Mouse (Mus musculus) layer of hippocampus, adult 8-10 months (tissue): ENCODE measurements around the gene Tmem243. TPM values are rescaled to one million over a fixed set of nuclear protein-coding genes. Genes with fewer than 3 reads are reported as not detected.

Experiments
- DNase-seq, 2 experiments: peaks; one replicate each; pipeline ENCODE4 v3.0.0; 2022; ENCODE audit warnings: low spot score in 2 of 2
- total RNA-seq, 4 experiments: library from RNA; stranded (reverse); gene quantifications; 2 replicates each; pipeline ENCODE4 v1.2.4; 2022

Tmem243 gene
- 10 to 100 TPM; 12.0 to 14.8 (median 13.7) TPM for total RNA-seq

DNA sequence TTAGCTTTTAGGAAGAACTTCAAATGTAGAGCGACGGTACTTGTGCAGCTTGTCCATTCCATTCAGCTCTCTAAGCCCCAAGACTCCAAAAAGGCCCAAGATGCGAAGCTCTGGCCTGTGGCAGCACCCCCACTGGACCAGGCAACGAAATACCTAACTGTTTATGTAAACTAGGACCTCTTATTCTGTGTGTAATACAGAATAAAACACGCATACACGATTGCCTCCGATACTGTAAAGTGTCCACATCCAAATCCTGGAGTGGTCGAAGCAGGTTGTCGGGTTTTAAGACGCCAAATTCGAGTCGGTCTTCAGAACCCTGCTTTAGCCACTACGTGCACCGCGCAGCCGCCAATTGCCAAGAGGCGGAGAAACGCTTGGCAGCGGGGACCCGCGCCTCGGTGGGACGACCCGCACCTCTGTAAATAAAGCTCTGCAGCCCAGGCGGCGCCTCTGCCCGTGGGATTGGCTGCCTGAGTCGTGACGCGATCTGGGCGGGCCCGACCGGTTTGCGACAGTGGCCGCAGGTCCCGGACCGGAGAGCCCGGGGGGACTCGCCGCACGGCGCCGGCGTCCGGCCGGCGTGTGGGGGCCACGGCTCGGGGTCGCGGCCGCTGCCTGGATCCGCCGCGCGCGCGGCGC is at the start of gene Tmem243:
Tmem243 (plus strand) TSS at position 462 of the 642 bp plus-strand sequence.
- peak; percentile 82 to 88 for DNase-seq

DNA sequence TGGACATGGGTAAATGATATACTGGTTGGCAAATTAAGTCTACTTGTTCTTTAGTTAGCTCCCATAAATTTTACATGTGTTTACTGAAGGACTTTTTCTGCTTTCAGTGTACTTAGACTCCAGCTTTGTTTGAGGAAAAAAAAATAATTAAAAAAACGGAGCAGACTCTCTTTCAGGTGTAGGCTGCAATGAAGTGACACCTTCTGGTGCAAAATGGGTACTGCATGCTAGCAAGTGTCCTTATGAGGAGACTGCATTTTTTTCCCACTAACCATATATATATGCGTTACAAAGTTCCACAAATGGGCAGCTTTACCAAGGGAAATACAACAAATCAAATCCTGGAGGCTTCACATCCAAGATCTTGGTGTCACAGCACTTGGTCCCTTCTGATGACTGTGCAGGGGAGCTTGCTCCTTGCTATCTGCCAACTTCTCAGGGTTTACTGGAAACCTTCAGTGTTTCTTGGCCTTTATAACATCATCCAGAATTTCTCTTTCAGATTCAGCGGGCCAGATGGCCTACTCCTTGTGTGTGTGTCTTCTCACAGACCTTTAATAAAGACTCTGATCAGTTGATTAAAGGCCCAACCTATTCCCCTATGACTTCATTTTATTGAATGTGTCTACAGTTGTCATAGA is 44.3 kb upstream of the Tmem243 start:
- peak; percentile 28 to 74 for DNase-seq

DNA sequence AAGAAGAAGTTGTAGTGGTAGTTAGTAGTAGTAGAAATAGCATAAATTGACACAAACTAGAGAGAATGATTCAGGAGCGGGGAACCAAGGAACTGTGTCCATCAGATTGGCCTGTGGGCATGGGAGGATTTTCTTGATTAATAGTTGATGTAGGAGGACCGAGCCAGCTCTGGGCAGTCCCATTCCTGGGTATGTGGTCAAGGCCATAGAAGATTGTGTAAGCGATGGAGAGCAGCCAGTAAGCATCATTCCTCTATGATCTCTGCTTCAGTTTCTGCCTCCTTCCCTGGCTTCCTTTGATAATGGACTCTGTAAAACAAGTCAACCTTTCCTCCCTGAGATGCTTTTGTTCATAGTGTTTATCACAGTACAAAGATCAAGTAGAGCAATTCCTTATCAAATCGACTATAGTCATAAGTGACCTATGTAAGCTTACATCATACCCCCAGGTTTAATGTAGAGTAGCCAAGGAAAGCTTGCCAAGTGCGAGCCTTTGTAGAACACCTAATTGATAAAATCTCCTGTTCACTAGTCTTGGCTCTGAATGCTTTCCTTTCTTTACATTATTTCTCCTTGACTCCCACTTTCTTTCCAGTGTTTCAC is 43.1 kb upstream of the Tmem243 start:
- DNase-seq: no peak

DNA sequence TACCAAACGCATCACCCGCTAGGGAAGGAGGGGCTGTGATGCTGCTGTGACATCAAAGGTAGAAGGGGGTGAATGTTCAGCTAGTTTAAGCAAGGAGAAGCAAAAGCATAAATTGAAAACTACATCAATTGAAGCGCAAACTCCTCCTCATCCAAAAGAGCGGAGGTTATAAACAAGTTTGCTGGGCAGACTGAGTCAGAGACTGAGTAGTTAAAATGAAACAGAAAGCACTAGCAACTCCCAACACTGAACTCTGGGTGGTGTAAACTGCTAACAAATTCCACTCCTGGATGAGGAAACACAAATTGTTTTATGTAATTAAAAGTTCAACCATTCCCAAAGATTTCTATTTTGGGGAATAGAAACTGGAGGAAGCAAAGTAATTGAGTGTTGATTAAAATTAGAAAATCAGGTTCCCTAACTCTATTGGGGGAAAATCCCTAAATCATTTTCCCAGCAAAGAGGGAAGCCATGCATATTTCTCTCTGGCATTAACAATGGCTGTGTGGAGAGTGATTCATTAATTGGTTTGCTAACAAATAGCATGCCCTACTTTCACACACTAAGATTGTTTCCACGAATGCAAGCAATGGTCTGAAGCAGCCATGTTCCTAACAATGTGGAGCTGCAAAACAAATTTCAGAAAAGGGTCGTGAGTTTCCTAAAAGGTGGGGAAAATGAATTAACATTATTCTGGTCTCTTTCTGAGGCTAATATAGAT is 41.0 kb upstream of the Tmem243 start:
- no peak for DNase-seq

DNA sequence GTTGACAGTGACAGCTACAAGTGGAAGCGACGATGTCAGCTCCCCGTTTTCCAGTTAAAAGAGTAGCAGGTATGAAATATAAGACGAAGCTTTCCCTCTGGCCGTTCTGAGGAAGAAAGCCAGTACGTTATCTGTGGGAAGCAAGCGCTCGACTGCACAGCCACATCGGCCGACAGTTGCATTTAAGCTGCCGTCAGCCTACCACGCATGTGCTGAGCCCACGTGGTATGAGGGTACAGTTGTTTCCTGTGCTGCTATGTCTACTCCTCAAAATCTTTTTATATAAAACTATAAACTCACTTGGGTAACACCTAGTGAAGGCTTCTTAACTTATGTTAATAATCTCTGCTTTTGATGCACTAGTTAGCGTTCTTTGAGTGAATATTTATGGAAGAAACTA is 40.2 kb upstream of the Tmem243 start:
- no peak for DNase-seq

DNA sequence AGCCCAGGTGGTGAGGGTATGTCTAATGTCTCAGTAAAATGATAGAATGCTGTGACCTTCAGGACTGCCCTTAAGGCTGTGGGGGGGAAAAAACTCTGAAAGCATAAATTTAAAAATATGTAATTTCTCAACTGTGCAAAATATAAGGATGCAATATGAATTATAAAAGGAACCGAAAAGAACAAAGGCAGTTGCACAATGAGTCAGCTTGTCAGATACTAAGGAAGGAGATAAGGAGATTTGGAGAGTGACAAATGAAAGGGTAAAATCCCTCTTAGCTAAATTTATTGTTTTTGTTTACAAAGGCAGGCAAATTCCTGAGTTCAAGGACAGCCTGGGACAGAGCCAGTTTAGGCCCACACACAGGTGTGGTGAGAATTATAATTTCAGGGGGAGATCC is 36.3 kb upstream of the Tmem243 start:
- DNase-seq: no peak

DNA sequence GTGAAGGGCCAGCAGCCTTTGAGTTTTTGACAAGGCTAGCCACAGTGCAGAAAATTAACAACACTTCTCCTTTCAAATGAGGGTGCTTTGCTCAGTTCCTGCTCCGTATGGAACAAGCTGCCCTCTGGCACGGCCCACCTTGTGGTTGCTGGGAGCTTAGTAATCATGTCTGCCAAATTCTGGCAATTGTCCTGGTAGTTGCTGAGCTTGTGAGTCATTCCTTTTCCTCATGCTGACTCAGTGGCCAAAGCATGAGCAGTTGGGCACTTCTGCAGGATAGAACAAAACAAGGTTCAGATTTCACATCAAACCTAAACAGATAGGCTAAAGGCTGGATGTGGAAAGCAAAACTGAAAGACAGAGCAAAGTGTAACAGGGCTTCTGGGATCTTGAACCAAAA is 31.6 kb upstream of the Tmem243 start:
- DNase-seq: peak; percentile 60 to 66

DNA sequence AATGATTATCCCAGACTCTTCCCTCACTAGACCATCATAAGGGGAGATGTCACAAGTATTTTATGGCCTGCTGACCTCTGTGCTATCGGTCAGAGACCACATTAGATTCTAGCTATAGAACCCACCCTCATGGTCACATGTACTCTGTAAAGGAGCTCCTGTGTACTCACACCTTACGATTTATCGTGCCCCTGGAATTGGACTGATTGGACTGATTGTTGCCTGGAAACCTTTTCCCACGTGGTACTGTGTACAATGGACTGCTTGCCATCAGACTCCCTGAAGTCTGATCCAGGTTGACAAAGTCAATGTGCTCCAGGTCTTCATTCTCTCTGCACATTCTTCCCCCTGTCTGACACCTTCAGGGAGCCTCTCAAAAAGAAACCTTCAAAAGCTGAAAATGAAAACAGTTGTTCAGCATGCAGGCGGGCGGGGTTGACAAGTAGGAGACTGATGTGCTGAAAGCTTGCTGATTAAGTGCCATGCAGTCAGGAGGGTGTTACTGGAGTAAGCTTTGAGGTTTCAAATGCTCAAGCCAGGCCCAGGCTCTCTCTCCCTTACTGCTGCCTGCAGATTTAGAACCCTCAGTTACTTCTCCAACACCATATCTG is 30.8 kb upstream of the Tmem243 start:
- no peak for DNase-seq

DNA sequence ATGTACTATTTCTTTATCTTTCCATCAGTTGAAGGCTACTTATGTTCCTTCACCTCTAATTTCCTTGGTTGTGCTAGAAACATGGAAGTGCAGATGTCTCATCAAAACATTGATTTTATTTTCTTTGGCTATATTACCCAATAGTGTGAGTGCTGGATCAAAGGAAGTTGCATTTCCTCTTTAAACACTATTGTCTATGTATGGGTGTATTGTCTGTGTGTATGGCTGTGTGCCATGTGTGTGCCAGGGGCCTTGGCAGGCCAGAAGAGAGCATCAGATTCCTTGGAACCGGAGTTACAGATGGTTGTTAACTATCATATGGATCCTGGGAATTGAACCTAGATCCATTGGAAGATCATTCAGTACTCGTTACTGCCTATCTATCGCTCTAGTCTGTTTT is 29.1 kb upstream of the Tmem243 start:
- DNase-seq: no peak

DNA sequence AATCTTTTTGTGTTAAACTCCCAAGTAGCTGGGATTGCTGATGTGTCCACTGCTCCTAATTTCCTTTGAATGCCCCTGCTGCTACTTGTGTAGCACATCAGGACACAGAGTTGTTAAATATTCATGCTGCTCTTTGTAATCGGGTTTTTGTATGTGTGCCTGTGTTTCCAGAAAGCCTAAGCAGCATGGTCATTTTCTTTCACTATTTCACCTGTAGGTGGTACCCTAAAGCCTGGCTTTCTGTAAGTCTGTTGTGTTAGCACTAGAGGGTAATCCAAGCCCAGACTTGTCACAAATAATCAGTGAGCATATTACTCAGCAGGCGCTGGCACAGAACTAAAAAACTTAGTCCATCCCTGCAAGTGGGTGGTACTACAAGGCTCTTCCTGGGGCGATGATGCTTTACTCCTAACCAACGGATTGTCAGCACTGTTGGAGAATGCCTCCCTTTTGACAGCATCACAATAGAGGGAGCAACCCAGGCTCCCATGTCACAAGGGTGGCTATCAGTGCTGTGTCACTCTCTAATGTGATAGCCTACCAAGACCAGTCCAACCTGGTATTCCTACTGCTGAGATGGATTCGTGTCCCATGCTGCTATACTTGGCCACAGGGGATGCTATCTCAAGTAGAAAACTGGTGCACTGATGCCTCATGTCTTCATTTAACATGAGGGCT is 27.2 kb upstream of the Tmem243 start:
- DNase-seq: no peak

DNA sequence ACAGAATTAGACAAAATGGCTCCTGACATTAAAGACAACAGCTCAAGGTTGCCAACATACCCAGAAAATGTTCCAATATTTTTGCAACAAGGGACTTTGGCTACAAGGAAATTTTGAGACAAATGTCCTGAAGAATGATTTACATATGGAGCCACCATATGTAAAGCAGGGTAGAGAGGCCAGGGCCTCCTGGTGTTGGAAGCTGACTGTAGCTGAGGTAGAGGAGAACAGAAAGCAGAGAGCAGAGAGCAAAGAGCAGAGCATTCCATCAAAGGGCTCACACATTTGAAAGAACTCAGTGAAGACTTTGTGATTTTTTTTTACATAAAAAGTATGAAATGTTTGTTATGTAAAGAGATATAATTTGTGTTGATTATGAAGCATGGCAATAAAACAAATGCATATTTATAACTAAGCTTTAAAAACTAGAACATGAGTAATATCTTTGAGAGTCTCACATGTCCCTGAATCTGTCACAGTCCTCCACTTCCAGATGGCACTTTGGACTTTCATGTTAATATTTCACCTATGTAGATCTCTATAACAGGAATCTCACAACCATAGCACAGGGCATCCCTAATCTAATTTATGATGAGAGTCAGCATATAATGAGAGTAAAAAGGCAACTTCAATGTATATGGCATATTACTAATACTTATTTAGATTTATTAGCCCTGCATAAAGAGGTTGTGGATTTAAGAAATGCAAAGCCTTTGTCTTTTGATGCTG is 20.5 kb upstream of the Tmem243 start:
- DNase-seq: no peak

DNA sequence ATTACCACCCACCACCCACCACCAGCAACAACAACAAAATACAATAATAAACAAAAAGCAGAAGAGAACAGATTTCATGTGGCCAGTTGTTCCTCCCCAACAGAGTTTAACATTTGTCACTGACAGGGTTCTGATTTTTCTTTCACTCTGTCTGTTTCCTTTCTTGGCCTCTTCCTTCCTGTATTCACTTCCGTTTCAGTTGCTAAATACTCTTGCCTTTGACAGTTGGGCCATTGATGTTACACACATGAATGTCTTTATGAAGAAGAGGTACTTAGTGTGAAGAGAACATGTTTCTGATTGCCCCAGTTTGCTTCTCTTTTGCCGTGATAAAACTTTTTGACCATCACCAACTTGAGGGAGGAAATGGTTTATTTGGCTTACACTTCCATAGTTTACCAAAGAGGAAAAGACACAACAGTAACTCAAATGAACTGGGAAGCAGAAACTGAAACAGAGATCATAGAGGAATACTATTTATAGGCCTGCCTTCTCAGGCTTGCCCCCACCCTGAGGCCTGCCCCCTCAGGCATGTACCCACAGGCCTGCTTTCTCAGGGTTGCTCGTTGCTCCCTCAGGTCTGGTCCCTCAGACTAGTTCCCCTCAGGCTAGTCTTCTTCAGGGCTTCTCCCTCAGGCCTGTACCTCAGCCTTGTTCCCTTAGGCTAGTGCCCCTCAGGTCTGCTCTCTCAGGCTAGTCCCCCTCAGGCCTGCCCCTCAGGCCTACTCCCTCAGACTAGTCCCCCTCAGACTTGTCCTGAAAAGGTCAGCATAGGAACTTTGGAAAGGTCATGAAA is 13.3 kb upstream of the Tmem243 start:
- DNase-seq: no peak

DNA sequence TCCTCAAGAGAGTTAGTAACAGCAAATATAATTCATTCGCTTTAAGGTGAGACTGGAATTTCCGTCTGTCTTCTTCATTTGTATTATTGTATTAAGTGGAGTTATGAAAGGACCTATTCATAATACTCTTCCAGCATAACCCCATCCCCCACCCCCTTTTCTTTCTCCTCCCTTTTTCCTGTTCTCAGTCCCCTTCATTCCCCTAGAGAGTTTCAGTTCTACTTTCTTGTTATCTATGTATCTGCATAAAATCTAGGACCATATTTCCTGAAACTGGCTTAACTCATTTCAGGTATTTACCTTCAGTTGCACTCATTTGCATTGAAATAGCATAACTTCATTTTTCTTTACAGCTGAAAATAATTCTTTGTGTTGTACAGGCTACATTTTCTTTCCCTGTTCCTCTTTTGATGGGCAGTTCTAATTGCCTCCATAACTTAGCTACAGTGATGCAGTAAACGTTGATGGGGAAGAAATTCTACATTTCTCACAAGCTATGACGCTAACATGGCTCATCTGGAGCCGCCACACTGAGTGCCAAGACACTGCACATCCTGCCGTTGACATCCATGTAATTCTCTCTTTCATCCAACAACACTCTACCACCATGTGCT is 9.9 kb upstream of the Tmem243 start:
- DNase-seq: no peak

DNA sequence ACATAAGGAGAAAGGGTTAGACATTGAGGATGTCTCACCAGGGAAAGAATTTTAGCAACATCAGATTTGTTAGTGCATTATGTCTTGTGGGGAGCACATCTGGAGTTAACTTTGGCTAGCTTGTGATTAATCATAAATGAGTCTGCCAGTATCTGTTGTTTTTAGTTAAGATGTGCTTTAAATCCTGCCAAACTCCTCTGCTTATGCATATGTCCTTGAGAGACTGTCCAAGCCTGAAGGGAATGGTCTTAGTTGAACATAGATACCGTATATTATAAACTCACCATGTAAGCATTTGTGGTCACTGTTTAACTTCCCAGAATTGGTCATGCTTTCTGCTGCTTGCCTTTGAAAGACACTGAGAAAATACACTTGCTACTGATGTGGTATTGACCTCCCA is 7.8 kb upstream of the Tmem243 start:
- no peak for DNase-seq

DNA sequence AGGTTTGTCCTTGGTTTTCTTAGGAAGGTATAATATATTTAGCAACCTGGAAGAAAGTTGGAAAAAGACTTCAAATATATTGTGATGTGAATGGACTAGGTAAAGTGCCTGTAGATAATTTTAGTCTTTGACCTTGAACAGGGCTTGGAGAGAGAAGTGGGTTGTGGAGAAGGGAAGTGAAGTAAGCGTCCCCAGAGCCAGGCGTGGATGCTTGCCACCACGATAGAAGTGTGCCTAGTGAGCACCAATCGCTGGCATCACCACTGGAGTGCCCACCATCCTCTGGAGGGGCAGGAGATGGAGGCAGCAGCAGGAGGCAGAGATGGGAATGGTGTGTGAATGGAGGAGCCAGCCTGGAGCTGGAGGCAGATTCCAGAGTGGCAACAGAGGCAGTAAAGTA is 7.0 kb upstream of the Tmem243 start:
- DNase-seq: no peak

DNA sequence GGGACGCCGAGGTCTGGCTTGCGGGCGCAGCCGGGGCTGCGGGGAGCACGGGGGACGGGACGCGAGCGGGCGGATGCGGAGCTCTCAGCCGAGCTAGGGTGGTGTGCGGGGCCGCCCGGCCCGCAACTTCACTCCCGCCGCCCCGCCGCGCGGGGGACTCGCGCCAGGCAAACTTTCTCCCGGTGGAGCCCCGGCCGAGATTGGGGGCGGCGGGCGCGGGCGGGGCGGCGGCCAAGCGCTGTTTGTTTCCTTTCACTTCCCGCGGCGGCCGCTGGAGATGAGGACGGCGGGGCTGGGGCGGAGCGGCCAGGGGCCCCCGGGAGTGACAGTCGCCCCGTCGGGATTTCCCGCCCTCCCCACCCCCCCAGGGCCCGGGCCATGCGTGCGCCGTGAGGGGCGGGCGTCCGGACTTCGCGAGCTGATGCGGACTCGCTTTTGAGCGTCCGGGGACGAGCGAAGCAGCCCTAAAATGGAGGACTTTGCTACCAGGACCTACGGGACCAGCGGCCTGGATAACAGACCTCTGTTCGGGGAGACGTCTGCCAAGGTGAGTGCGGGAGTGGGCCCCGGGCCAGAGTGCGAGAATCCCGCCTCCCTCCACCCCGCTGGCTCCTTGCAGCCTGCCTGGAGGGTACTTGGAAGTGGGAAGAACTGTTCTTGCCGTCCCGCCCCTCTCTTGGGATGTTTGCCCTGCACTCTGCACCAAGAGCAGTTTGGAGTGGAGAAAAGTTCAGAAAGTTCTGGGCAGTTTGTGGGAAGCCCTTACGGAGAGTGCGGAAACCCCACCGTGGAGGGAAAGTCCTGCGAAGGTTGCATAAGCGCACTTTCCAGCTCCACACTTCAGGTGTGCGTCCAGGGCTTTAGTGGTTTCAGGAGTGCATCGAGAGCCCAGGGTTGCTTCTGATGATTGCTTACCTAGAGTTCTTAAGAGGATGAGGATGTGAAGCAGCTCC is 657 bp downstream of the Tmem243 start:
- peak in 1 of 2 experiments; percentile 11 for DNase-seq

DNA sequence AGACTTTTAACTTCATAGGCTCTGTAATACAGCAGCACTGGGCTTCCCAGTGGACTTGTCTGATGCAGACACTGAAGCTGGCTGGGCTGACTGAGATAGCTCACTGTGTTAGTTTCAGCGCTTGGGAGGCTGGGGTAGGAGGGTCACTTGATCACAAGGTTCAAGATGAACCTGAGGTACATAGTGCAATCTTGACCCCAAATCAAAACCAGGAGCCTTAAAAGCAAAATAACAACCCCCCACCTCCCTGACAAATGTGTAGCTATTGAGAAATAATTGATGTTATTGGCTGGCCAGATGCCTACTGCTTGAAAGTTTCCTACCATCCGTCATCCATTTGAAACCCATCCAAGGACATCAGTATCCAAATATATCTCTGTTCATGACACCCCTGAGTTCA is 2.2 kb downstream of the Tmem243 start:
- no peak for DNase-seq

DNA sequence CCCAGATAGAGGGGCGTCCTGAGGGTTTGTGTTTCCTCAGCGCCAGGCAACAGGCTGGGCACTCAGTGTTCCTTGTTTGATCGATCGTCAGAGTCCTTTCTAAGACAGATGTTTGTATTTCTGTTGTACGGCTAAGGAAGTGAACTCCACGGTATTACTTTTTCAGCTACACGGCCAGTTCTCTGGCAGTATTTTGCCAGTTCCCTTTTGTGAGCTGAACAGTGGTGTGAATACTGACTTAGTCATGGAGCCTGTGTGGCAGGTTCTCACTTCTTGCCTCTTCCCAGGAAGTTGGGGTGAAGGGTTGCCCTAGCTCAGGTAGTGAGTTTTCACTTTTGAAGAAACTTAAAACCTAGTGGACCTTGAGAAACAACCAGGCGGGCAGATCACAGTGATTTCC is 3.5 kb downstream of the Tmem243 start:
- no peak for DNase-seq
